Mouse (Mus musculus) hindbrain, embryonic 14.5 days (tissue): ENCODE results near the gene 1110059E24Rik. TPM values are rescaled to one million over a fixed set of nuclear protein-coding genes. Genes with fewer than 3 reads are reported as not detected.
A peak's percentile ranks its signal among the peaks of the same experiment; 100 is the strongest.

Experiments used
- ATAC-seq: fragments of 200-750 bp; cut with Nextera tagmentation; 2 replicates; pipeline ENCODE4 v1.8.0; 2017; ENCODE audit warnings: moderate number of reproducible peaks, mild to moderate bottlenecking, moderate TSS enrichment, moderate library complexity; ENCODE audit not compliant: low FRiP score
- DNase-seq: peaks from one replicate; pipeline ENCODE4 v3.0.0-alpha.2; 2015; ENCODE audit warnings: low spot score
- H3K27ac ChIP-seq: fragments of 300-500 bp; sonication (generic); 2 replicates; pipeline ENCODE4 v1.5.1; 2014; ENCODE audit warnings: mild to moderate bottlenecking, moderate library complexity
- H3K27me3 ChIP-seq: fragments of 300-500 bp; sonication (generic); 2 replicates; pipeline ENCODE4 v1.6.1; 2014; ENCODE audit warnings: mild to moderate bottlenecking, low read length, mixed read lengths; ENCODE audit not compliant: control insufficient read depth, insufficient read depth
- H3K36me3 ChIP-seq: fragments of 300-500 bp; sonication (generic); replicated peaks from 2 replicates; pipeline ENCODE4 v1.6.1; 2014; ENCODE audit not compliant: control insufficient read depth, insufficient read depth
- H3K4me1 ChIP-seq: fragments of 300-500 bp; sonication (generic); replicated peaks from 2 replicates; pipeline ENCODE4 v1.6.1; 2014; ENCODE audit warnings: antibody characterized with exemption, low read length, mixed read lengths; ENCODE audit not compliant: control insufficient read depth, insufficient read depth
- H3K4me2 ChIP-seq: fragments of 300-500 bp; sonication (generic); replicated peaks from 2 replicates; pipeline ENCODE4 v1.6.1; 2014; ENCODE audit warnings: mild to moderate bottlenecking, moderate library complexity
- H3K4me3 ChIP-seq: fragments of 300-500 bp; sonication (generic); replicated peaks from 2 replicates; pipeline ENCODE4 v1.5.1; 2014; ENCODE audit warnings: mild to moderate bottlenecking, low read length
- H3K9ac ChIP-seq: fragments of 300-500 bp; sonication (generic); 2 replicates; pipeline ENCODE4 v1.6.1; 2014
- H3K9me3 ChIP-seq: fragments of 300-500 bp; sonication (generic); 2 replicates; pipeline ENCODE4 v1.6.1; 2016; ENCODE audit warnings: low read length; ENCODE audit not compliant: control insufficient read depth
- WGBS: fragments of 180-500 bp; shearing (Covaris S2); extraction: QIAGEN DNeasy Blood & Tissue Kit; methylation state at CpG from one replicate; pipeline ENCODE4 v1.1.7; 2014; 5-methylcytosine and 5-hydroxymethylcytosine counted together
- polyA plus RNA-seq: library from polyadenylated mRNA; unstranded; fragments of >200 nt; fragmentation: Nextera tagmentation; extraction: Ambion mirVana; gene quantifications from 2 replicates; pipeline ENCODE4 v1.2.1, GENCODE M21; 2014

Gene 1110059E24Rik
- polyA plus RNA-seq, 1 experiment from 2014 or later = 54.2 TPM

DNA sequence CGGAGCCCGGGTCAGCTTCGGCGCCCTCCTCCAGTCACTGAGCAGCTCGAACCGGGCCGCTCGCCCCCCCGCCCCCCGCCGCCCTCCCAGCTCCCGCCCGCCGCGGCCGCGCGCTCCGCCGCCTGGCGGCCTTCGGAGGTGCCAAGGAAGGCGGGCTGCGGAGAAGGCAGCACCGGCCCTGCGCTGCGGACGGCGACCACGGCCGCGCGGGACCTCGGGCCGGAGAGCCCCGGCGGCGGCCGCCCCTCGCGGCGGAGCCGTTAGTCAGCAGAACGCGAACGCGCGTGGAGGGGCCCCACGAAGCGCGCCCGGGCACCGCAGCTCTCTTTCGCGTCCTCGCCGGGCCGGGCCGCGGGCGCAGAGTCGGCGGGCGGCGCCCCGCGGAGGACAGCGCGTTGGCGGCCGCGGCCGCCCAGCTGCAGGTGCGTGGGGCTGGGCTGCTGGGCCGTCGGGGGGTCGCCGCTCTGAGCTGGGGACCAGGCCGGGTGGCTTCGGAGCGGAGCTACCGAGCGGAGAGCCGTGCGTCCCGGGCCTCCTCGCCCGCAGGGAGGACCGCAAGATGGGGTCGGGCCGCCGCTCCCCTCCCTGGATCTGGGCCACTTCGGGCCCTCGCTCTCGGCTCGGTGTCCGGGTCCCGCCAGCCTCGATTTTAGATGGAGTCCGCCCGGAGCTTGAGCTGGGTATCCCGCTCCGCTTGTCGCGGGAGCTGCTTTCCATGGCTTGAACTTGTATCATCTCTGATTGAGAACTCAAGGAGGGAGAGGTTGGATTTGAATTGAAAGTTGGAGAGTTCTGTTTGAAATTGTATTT, 601 bp upstream of the 1110059E24Rik start, which contains the start of gene Abhd17b:
Gene Abhd17b (plus strand): TSS at position 14 of the 810 bp plus-strand sequence.
- DNase-seq (peak; percentile 65), ATAC-seq (peak; percentile 54)
- no peaks in the 10 kb centered on the region for H3K9me3 ChIP-seq
- peak within 1 kb of the TSS; percentile 73 for H3K4me2 ChIP-seq
- peak within 1 kb of the TSS; percentile 95 for H3K4me3 ChIP-seq
- WGBS = under 1% methylated on average over 72 of the region's 105 CpGs
- no peaks in the 10 kb centered on the region for H3K27me3 ChIP-seq
- peak within 1 kb of the TSS; percentile 88 for H3K9ac ChIP-seq
- no peaks in the 10 kb centered on the region for H3K36me3 ChIP-seq
- peak within 1 kb of the TSS; percentile 98 for H3K27ac ChIP-seq
- peaks cover 33% of the 10 kb centered on the region for H3K4me1 ChIP-seq

DNA sequence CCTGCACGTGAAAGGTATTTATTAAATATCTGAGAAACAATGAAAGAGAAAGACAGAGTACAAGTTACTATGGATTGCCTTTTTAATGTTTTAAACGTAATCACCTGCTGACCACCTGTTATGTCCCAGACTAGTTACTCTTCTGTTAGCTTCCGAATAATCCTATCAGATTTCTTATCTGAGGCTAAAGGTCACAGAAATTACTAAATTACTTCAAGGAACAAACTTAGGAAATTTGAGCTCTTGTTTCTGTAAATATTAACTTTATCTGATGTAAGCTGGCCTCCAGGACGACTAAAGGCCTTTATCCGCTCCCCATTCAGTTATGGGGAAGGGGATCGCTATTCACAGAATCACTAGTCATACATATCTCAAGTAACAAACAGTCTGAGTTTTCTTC, 1.1 kb downstream of the 1110059E24Rik start:
- Histone ChIP-seq H3K9me3 (no peaks in the 10 kb centered on the region), H3K4me3 (peak overlapping the region; percentile 95), H3K27me3 (no peaks in the 10 kb centered on the region), H3K9ac (peak overlapping the region; percentile 88), H3K27ac (no peak overlapping the region), H3K4me2 (peak overlapping the region; percentile 73), H3K36me3 (no peaks in the 10 kb centered on the region), H3K4me1 (peaks cover 33% of the 10 kb centered on the region)
- ATAC-seq (no peak), DNase-seq (no peak)
- WGBS = 52% methylated on average over 6 of the region's 6 CpGs

DNA sequence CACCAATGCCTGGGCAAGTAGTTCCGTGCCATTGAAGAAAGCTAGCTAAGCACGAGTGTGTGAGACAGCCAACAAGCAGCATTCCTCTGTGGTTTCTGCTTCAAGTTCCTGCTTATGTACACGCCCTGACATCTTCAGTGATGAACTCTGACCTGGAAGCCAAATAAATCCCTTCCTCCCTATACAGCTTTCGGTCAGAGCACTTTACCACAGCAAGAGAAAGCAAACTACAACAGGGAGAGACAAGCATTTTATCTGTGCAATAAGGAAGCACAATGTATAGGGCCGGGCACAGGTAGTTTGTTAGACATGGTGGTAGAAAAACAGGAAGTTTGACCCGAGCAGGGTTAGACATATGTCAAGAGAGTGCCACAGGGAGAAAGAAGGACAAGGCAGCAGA, 6.6 kb downstream of the 1110059E24Rik start:
- Histone ChIP-seq H3K9ac (no peak overlapping the region), H3K4me1 (peaks cover 6% of the 10 kb centered on the region; the same call in 1 of the 2 replicates), H3K27me3 (no peaks in the 10 kb centered on the region), H3K27ac (no peak overlapping the region), H3K36me3 (no peaks in the 10 kb centered on the region), H3K4me3 (no peak overlapping the region), H3K4me2 (no peak overlapping the region), H3K9me3 (no peaks in the 10 kb centered on the region)
- 90% methylated on average over 6 of the region's 6 CpGs for WGBS
- ATAC-seq (no peak), DNase-seq (no peak)

DNA sequence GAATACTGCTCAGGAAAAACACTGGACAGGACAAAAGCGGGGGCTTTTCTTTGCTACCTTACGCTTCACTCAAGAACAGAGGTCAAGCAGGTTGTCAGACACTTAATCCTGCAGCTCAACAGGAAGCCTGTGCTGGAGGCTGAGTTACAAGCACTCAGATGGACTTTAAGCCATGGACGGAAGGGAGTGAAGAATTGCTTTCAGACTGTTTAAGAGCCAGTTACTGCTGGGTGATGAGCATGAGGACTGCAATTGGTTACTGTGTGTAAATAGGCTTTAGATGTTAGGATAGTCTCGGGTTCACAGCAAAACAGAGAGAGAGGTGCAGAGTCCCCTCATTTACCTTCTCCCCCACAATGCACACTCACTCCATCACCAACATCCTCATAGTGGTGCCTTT, 7.5 kb downstream of the 1110059E24Rik start:
- Histone ChIP-seq H3K9ac (no peak overlapping the region), H3K4me2 (no peak overlapping the region), H3K27ac (no peak overlapping the region), H3K36me3 (no peaks in the 10 kb centered on the region), H3K4me3 (no peak overlapping the region), H3K27me3 (no peaks in the 10 kb centered on the region), H3K9me3 (no peaks in the 10 kb centered on the region), H3K4me1 (no peaks in the 10 kb centered on the region; the same call in 1 of the 2 replicates)
- 89% methylated on average over 4 of the region's 4 CpGs for WGBS
- no peak for ATAC-seq
- no peak for DNase-seq

DNA sequence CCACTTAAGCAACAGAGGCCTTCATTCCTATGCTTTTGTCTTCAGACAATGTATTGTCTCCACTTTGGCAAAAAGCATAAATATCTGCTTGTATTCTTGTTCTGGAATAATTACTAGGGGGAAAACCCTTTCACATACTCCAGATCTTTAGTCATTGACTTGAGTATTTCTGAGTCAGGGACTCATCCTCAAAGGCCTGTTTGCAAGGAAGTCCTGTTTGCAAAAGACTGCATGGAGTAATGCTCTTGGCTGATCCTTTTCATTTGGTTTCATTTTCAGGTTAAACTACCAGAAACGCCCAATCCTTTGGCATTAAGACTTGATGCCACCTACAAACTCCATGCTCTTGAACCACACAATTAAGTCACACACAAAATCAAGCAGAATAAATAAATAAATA, 8.8 kb downstream of the 1110059E24Rik start:
- H3K9ac ChIP-seq = no peak overlapping the region
- H3K4me3 ChIP-seq = no peak overlapping the region
- DNase-seq = no peak
- H3K27ac ChIP-seq = no peak overlapping the region
- H3K9me3 ChIP-seq = no peaks in the 10 kb centered on the region
- no peaks in the 10 kb centered on the region; the same call in 1 of the 2 replicates for H3K4me1 ChIP-seq
- H3K27me3 ChIP-seq = no peaks in the 10 kb centered on the region
- 86% methylated on average over 1 of the region's 1 CpGs for WGBS
- H3K4me2 ChIP-seq = no peak overlapping the region
- ATAC-seq = no peak
- no peaks in the 10 kb centered on the region for H3K36me3 ChIP-seq

DNA sequence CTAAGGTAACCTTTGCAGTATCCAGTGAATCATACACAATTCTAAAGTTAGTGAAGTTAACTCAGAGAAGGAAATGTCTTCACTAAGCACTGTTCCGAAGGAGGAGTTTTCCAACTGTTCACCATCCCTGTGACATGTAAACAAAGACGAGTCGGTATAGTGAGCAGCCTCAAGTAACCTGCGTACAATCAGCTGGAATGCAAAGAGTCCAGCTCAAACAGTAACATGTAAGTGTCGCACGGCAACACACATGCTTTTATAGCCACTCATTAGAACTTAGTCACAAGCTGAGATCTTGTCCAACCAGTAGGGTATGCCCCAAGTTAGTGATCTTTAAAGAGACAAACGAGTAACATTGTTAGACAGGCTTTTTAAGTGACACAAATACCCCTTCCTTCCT, 15.1 kb downstream of the 1110059E24Rik start:
- Histone ChIP-seq H3K27ac (no peak overlapping the region), H3K4me2 (no peak overlapping the region), H3K36me3 (no peaks in the 10 kb centered on the region), H3K4me1 (no peaks in the 10 kb centered on the region), H3K9ac (no peak overlapping the region), H3K9me3 (no peaks in the 10 kb centered on the region), H3K27me3 (no peaks in the 10 kb centered on the region), H3K4me3 (no peak overlapping the region)
- 90% methylated on average over 7 of the region's 7 CpGs for WGBS
- DNase-seq = no peak
- no peak for ATAC-seq

DNA sequence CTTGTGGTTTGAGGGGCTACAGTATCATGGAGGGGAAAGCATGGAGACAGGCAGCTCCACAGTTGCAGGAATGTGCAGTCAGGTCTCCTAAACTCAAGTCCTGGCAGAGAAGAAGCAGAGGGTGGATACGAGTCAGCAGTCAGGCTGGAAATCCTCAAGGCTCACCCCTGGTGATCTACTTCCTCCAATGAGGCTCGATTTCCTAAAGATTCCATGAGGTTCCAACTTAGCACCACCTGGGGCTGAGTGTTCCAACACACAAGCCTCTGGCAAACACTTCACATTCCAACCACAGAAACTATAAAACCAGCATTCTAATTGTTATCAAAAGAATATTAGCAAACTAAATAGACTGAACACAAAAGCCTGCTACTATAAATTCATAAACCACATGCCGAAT, 15.9 kb downstream of the 1110059E24Rik start:
- Histone ChIP-seq H3K9me3 (no peaks in the 10 kb centered on the region), H3K27ac (no peak overlapping the region), H3K36me3 (no peaks in the 10 kb centered on the region), H3K4me2 (no peak overlapping the region), H3K4me1 (no peaks in the 10 kb centered on the region), H3K4me3 (no peak overlapping the region), H3K27me3 (no peaks in the 10 kb centered on the region), H3K9ac (no peak overlapping the region)
- ATAC-seq (no peak), DNase-seq (no peak)
- 83% methylated on average over 3 of the region's 3 CpGs for WGBS

DNA sequence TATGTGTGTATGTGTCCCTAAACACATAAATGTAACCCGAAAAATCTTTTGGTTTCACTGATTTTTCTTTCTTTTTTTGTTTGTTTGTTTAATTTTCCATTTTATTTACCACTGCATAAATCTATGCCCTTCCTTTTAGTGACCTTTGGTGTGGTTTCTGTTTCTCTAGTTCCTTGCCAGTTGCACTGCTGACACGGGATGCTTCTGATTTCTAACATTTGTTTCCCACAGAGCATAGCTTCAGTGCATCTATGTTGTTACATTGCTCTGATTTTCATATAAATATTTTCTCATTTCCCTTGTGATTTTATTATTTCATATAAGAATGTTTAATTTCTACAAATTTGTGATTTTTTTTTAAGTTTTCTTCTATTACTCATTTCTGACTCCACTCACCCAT, 17.4 kb downstream of the 1110059E24Rik start:
- H3K4me3 ChIP-seq = no peak overlapping the region
- ATAC-seq (no peak), DNase-seq (no peak)
- H3K4me2 ChIP-seq = no peak overlapping the region
- H3K36me3 ChIP-seq = no peaks in the 10 kb centered on the region
- H3K9me3 ChIP-seq = no peaks in the 10 kb centered on the region
- no peak overlapping the region for H3K9ac ChIP-seq
- no peaks in the 10 kb centered on the region for H3K27me3 ChIP-seq
- 91% methylated on average over 2 of the region's 2 CpGs for WGBS
- H3K4me1 ChIP-seq = no peaks in the 10 kb centered on the region
- no peak overlapping the region for H3K27ac ChIP-seq

DNA sequence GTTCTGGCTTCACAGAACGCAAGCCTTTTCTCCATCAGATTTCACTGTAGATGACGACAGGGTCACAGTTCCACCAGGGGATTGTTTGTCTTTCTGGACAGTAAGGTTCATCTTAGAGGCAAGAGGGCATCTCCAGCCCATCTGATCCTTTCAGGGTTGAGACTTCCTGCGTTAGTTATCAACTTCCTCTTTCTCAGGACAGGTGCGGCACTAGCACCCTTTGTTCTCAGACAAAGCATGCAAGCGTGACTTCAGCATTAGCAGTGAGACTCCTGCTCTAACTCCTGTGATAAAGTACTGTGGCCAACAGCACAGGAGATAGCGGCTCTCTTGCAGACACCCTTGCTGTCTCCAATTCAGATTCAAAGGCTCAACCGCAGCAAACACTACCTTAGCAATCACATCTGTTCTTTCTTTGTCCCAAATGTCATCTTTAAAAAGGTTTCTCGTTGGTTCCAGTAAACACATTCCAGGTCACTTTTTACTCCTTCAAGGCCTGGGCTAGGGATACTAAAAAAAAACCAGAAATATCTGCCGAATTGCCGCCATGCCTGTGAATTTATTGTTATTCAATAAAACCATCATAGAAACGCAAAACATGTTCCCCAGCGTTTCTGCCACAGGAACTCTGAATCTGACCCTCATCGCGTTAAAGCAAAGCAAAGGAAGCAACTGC, 22.0 kb downstream of the 1110059E24Rik start:
- Histone ChIP-seq H3K27me3 (no peaks in the 10 kb centered on the region), H3K4me1 (no peaks in the 10 kb centered on the region), H3K9ac (no peak overlapping the region), H3K27ac (0 out of 2 replicates have a peak overlapping the region, but pooled peaks have one; percentile 2), H3K9me3 (no peaks in the 10 kb centered on the region), H3K4me2 (no peak overlapping the region), H3K36me3 (no peaks in the 10 kb centered on the region), H3K4me3 (no peak overlapping the region)
- no peak for ATAC-seq
- 69% methylated on average over 14 of the region's 14 CpGs for WGBS
- no peak for DNase-seq
